Mouse (Mus musculus) thymus, postnatal 10 days (tissue): ENCODE measurements around the gene Xpa.

Experiments used
- DNase-seq, 2 experiments: peaks; one replicate each; pipeline ENCODE4 v3.0.0; 2021; ENCODE audit warnings: low spot score in 2 of 2

Xpa gene

DNA sequence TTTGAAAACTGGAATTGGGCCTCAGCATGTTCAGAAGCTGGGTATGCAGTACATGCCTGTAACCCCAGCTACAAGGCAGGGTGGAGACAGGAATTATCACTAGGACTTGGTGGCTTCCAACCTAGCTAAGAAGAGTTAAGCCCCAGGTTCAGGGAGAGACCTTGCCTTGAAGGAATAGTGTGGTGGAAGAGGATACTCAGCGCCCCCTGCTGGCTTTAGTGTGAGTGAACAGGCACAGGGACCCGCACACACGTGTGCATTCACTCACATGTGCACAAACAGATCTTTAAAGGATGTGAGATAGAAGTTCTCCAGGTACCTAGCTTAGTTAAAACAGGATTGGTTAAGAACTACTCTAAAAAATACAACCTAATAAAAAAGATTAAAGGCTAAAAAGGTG lies 51.8 kb downstream of the Xpa start:
- DNase-seq = peak in 1 of 2 experiments; percentile 29

DNA sequence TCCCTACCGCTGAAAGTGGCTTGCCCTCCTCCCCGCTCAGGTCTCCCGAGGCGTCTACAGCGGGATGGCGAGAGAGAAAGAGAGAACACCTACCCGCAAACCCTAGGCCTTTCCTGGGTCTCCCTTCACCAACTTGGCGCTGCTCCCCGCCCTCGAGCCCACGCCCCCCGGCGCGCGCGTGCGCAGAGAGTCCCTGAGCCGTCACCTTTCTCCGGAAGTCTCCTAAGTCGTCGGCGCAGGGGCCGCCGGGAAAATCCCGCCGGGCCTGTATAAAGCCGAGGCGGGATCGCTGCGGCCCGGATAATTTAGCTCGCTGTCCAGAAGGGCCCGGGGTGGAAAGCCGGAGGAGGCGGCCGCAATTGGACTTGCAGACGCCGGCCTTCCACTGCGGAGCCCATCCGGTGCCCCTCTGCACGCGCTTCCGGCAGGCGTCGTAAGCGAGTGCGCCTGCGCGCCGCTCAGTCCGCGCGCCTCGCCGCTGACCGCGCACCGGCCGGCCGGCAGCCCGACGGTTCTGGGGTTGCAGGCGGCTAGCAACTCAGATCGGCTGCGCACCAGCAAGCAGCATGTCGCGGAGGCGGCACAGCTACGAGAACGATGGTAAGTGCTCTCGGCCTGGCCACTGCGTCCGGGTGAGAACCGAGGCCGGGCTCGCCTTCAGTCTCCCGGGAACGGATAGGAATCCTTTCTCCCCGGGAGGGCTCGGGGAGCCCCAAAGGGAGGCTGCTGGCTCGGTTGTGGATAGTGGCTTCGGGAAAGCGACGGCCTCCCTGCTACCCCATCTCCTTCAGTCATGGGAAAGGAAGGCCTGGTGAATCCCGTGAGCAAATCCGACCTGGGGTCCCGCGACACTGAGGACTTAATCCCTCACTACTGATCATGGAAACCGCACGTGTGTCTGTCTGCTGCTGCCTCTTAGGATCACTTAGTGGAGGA lies 57.6 kb downstream of the Xpa start, which contains the start of the genes Ncbp1 and Tstd2:
Ncbp1 (plus strand) TSS at position 327 of the 936 bp plus-strand sequence.
Tstd2 (minus strand) TSS at position 408 of the 936 bp plus-strand sequence.
- DNase-seq = peak; percentile 84 to 91

DNA sequence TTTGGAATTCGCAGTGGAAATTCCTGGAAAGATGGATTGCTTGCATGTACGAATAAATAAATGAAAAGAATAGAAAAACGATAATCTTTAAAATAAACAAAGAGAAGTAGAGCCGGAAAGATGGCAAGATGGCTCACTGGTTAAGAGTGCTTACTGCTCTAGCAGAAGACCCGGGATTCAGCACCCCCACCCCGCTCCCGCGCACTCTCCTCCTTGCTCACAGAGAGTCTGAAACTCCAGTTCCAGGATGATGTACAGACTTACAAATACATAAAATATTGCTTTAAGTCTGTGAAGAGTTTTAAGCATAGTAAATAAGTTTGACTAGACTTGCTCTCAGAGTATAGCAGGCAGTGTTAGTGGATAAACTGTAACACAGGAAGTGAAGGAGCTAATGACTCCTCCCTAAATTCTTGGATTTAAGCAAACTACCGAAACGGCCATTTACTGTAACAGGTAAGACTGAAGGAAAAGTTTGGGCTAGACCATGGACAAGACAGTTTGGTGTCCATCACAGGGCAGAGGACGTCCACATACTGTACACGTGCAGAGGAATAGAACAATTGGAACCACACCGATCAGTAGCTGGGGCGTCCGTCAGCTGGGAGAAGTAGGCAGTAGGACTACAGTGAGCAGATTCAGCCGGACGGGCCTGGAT lies 58.4 kb downstream of the Xpa start:
- no peak for DNase-seq

DNA sequence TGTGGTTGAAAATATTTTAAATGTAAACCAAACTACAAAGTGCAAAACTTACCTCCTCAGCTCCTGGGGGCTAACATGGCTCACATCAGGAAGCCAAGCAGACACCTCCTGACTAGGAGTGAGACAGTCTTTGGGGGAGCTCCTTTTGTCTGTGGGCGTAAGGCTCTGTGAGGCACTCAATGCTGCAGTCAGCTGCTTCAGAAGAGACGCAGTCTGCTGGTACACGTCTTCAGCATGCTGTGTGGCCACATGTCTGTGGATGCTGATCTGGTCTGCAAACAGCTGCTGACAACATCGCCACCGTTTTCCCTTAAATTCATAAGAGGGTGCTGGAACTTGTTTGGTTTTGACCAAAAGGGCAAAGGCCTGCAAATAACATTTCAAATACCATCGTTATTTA lies 64.3 kb downstream of the Xpa start:
- DNase-seq = no peak

DNA sequence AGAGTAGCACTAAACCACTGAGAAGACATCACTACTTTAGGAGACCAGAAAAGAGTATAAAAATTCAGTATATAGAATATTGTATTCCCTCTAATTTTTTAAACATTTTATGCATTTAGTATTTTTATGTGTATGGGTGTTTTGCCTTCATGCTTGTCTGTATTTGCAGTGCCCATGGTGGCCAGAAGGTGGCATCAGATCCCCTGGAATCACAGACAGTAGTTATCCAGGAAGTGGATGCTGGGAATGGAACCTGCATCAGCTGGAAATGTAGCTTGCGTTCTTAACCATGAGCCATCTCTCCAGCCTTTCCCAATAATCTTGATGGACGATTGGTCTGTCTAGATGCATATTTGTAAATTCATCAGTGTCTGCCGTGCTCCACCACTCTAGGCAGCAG lies 65.9 kb downstream of the Xpa start:
- DNase-seq = peak; percentile 17 to 49

DNA sequence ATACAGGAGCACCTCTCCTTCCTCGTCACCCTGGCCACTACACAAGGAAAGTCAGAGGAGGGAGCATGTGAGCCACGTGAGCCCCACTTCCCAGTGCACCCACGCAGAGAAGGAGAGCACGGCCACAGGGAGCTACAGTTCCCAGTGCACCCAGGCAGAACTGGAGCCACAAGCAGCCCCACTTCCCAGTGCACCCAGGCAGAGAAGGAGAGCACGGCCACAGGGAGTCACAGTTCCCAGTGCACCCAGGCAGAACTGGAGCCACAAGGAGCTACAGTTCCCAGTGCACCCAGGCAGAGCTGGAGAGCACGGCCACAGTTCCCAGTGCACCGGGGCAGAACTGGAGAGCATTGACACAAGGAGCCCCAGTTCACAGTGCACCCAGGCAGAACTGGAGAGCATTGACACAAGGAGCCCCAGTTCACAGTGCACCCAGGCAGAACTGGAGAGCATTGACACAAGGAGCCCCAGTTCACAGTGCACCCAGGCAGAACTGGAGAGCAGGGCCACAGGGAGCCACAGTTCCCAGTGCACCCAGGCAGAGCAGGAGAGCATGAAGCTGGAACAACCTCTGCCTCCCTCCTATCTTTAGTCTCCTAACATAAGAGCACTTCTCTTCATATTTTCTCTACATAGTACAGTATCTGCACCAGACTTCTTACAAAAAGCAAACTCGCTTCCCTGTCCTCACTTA lies 66.7 kb downstream of the Xpa start:
- DNase-seq = no peak

DNA sequence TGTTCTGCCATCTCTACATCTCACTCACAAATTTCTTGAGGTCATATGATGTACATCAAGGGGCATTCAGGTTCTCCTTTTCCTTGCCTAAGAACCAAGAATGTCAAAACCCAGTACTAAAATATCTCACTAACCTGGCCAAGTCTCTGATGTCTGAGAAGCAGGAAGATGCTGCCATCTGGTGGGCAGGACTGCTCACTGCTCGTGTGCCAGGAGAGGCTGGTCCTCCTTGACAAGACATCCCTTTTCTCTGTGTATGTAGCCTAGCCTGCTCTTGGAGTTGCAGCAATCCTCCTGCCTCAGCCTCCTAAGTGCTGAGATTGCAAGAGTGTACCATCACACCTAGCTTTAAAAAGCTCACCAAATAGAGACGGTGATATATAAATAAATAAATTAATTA lies 69.6 kb downstream of the Xpa start:
- peak; percentile 27 to 60 for DNase-seq

DNA sequence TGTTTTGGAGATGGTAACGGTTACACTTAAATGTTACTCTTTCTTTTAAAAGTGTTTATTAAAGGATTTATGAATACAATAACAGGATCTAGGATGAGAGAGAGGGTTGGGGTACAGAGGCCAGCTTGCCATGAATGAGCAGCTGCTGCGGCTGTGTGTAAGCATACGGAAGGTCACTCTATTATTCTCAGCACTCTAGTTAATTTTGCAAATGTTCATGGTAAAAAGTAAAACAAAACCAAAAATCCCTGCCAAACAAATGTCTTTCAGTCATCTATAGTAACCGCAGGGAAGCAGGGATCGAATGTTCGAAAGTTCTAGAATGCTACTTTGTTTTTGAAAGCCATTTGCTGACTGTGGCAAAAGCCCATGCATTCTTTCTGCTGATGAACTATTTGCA lies 72.8 kb downstream of the Xpa start:
- DNase-seq = no peak

DNA sequence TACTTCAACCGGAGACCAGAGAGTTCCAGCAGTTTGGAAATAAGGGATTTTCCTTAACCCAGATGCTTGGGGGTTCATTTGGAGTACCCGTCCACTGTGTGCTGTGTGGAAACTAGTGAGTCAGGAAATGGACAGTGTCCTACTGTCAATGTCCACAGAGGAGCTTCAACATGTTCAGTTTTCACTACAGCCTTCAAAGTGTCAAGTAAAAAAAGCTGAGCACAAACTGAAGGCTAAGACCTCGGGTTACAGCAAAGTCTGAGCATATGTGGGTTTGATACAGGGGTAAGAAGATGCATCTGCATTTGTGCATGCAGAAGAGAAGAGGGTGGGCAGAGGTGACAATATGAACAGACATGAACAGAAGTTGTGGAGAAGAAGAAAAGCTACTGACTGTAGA lies 75.3 kb downstream of the Xpa start:
- no peak for DNase-seq

DNA sequence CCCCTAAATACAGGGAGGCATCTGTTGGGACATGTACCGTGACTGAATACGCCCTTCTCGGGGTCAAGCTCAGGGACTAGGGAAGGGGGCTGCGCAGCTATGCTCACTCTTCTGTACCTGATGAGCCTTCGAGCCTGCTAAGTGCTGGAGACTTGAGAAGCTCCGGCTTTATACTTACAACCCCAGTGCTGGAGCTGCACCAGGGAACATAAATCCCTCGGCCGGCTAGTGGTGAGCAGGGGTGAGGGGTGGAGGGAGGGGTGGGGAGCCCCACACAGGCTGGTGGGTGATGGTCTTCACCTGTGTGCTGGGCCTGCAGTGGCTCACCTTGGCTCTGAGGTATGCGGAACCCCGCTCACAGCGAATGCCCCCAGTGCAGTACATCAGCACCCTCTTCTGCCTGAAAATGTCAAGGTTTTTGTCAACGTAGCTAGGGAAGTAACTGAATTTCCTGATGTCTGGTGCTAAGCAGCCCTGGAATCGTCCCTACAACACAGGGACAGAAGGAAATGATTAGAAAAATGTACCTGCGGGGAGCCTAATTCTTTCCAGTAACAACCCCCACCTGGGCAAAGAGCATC lies 76.5 kb downstream of the Xpa start:
- DNase-seq = no peak

DNA sequence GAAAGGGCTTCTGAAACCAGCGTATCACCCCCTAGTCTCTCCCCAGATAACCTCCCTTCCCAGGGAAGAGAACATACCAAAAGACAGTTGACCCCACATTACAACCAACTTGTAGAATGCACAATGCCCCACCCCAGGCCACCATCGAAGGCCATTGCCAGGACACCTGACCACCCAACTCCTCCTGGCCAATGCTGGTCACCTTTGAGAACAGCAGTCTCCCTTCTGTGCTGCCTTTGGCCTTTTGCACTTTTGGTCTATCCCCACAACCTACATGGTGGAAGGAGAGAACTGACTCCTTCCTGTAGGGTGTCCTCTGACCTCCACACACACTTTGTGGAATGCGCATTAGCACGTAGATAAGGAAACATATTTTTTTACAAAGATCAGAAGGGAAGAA lies 78.6 kb downstream of the Xpa start:
- DNase-seq = no peak

DNA sequence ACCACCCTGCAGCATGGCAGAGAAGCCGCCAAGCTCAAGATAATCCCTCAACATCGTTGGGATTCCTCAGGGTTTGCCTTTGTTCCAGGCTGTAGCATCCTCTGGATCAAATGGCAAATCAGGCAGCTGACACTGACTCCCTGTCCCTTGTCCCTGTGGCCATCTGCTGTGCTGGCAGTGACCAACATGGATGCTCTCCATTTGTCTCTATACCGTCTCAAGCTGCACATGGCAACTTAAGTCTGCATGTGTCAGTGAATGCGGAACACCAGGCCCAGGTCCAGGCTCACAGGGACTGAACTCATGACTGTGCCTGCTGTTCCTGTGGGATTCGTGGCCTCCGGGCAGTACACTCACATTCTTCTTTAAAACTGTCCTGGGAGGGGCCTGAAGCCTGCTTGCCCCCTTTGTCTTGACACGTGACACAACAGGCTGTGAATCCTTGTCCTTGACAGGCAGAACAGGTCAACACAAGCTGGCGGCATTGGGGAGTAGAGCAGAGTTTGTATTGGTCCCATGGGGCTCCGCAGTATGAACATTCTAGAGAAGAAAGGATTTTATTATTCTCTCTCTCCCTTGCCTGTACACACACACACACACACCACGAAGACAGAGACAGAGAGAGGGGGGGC lies 79.5 kb downstream of the Xpa start:
- no peak for DNase-seq

DNA sequence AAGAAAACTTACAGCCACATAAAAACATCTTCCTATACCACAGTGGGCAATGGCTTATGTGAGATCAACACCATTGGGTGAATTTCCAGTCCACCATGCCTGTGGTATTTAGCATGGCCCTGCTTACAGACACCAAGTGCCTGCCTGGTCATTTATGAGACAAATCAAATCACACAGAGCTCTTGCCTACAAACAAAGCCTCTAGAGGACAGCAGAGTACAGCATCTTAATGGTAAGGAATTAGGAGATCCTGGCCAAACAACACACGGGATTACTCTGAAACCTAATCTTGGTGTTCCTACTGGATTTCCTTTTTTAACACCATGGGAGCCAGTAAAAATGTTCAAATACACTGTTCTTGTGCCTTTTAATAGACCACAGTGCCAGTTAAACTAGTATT lies 80.8 kb downstream of the Xpa start:
- DNase-seq = no peak

DNA sequence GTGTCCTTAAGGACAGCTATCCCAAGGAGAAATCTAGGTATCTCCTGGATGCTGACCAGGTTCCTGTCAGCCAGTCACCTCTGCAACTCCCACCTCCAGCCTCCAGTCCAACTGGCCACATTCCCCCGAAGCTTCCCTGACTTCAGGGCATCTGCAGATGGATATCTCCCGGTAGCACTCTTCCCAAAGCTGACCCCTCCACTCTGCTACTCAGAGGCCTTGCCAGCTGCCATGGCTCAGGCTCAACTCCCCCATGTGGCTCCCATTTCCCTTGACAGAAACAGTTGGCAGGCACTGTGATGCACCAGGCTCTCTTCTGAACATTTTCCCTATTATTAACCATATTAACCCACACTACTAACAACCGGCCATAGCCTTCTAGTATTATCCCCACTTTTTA lies 84.8 kb downstream of the Xpa start:
- DNase-seq = no peak

DNA sequence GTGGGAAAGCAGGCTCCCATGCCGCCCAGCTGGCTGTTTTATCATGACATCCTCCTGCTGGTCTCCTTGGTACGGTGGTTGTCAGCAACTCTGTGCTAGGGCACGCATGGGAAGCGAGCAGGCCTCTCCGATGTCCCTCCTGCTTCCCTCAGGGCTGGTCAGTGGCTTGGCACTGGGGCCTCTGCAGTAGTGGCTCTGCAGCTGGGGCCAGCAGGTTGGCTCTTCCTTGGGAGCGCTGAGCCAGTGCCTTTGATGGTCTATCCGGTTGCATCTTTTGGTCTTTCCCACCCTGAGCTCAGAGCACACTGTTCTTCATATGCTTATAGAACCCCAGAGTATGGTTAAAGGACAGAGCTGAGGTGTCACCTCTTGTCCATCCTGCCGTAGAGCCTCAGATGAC lies 86.0 kb downstream of the Xpa start:
- no peak for DNase-seq
